ENCODE assay signal across 16 mouse cellular contexts in the genomic region with DNA sequence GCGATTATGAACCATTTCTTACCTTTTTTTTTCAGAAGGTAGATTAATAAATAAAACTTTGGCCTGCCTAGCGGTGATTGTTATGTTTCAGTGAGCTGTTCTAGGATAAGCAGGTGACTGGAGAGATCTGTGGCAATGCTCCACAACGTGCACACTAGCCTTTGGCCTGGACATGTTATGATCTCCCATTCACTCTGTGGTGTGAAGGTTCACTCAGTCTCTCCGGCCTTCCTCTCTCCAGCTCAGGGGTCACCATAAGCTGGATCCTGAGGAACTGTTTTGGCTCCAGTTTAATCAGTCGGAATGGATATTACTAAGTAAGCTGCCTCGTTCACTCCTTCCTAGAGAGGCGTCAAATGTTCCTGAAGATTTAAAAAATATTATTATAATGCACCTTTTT.
DNase-seq lines count a peak whose midpoint lies in the region; ATAC-seq and TF ChIP-seq lines count a peak whose summit lies in the region.
"Had no signal": no experiment of that assay in that cellular context is flagged by ENCODE, and none has a peak within 500 bp of the region (broad histone marks: within the 10 kb centered on the region; RNA-seq: fewer than 3 reads in every experiment).

No protein-coding gene starts in this region.

- no peak for TF ChIP-seq EP300 in lung, postnatal 0 days (IDR thresholded peaks at IDR 0.05)

- peak overlapping the region; percentile 71 for H3K27ac ChIP-seq in forebrain, embryonic 16.5 days (ENCODE audit: low read length)
- H3K27ac ChIP-seq in forebrain, embryonic 11.5 days (ENCODE audit: low read depth, low read length), result no peak overlapping the region
- H3K27ac ChIP-seq in kidney, adult 2 months (ENCODE audit: insufficient read depth, low read depth, low read length), result no peak overlapping the region
- H3K27ac ChIP-seq in lung, postnatal 0 days (ENCODE audit: low read length), result peak overlapping the region; percentile 81; the same call in 1 of the 2 replicates
- H3K27ac ChIP-seq in neural tube, embryonic 15.5 days (replicated peaks), result 0 out of 2 replicates have a peak overlapping the region, but pooled peaks have one; percentile 33
- H3K27ac ChIP-seq: kidney, postnatal 0 days; limb, embryonic 12.5 days had no signal

- TF ChIP-seq CTCF in kidney, adult 2 months (conservative IDR thresholded peaks at IDR 0.05; ENCODE audit: insufficient read depth, insufficient read length, low read depth, low read length), result no peak
- TF ChIP-seq CTCF in lung, postnatal 0 days (IDR thresholded peaks at IDR 0.05), result no peak

- H3K4me1 ChIP-seq in forebrain, embryonic 16.5 days (replicated peaks; ENCODE audit: control insufficient read depth, insufficient read depth, low read length), result peaks cover 50% of the 10 kb centered on the region
- H3K4me1 ChIP-seq in forebrain, embryonic 11.5 days (replicated peaks; ENCODE audit: control insufficient read depth, insufficient read depth, low read length), result no peaks in the 10 kb centered on the region
- peaks cover 8% of the 10 kb centered on the region; the same call in 1 of the 2 replicates for H3K4me1 ChIP-seq in kidney, adult 2 months (ENCODE audit: control insufficient read depth, insufficient read depth, low read length)
- H3K4me1 ChIP-seq in lung, postnatal 0 days (ENCODE audit: insufficient read depth, low read depth, low read length), result peaks cover 9% of the 10 kb centered on the region; the same call in 1 of the 2 replicates
- H3K4me1 ChIP-seq in neural tube, embryonic 15.5 days, result peaks cover 25% of the 10 kb centered on the region

- ATAC-seq in forebrain, embryonic 16.5 days, result no peak
- ATAC-seq in forebrain, embryonic 11.5 days (replicated peaks; ENCODE audit: low FRiP score), result no peak
- ATAC-seq in lung, postnatal 0 days, result no peak
- no peak for ATAC-seq in neural tube, embryonic 15.5 days (ENCODE audit: low FRiP score)
- ATAC-seq in inflammation-experienced regulatory T-cells, adult 6 months, result no peak
- ATAC-seq: activated CD4-positive, CD25-positive, alpha-beta regulatory T cell, adult 4 months had no signal

- no peaks in the 10 kb centered on the region for H3K27me3 ChIP-seq in forebrain, embryonic 16.5 days (replicated peaks; ENCODE audit: control insufficient read depth, insufficient read depth, low read length)
- H3K27me3 ChIP-seq in forebrain, embryonic 11.5 days (ENCODE audit: control insufficient read depth, insufficient read depth, low read length), result no peaks in the 10 kb centered on the region
- no peaks in the 10 kb centered on the region for H3K27me3 ChIP-seq in kidney, adult 2 months (replicated peaks; ENCODE audit: control insufficient read depth, insufficient read depth, low read length)
- no peaks in the 10 kb centered on the region for H3K27me3 ChIP-seq in lung, postnatal 0 days (replicated peaks; ENCODE audit: insufficient read depth, low read length)
- H3K27me3 ChIP-seq in neural tube, embryonic 15.5 days (replicated peaks), result no peaks in the 10 kb centered on the region
- H3K27me3 ChIP-seq: CH12.LX; limb, embryonic 12.5 days had no signal

- no peak for TF ChIP-seq POLR2A in kidney, adult 2 months (IDR thresholded peaks at IDR 0.05; ENCODE audit: low read depth, low read length)

- H3K9me3 ChIP-seq in forebrain, embryonic 16.5 days (ENCODE audit: control insufficient read depth, low read length), result no peaks in the 10 kb centered on the region
- H3K9me3 ChIP-seq in forebrain, embryonic 11.5 days (ENCODE audit: control insufficient read depth, low read length), result no peaks in the 10 kb centered on the region
- H3K9me3 ChIP-seq in lung, postnatal 0 days (ENCODE audit: low read length), result no peaks in the 10 kb centered on the region
- H3K9me3 ChIP-seq in neural tube, embryonic 15.5 days (replicated peaks), result no peaks in the 10 kb centered on the region
- H3K9me3 ChIP-seq: limb, embryonic 12.5 days had no signal

- no peak for DNase-seq in forebrain, embryonic 11.5 days (ENCODE audit: low spot score)
- DNase-seq in kidney, adult 2 months, result peak; percentile 81
- DNase-seq in kidney, postnatal 10 days, result no peak
- no peak for DNase-seq in lung, postnatal 0 days (ENCODE audit: low spot score)
- no peak for DNase-seq in lung, postnatal 10 days
- DNase-seq: cerebellum, adult 9-11 months; gastrocnemius, postnatal 14 days; heart, postnatal 36 days; lung, postnatal 14 days had no signal

- H3K4me2 ChIP-seq in forebrain, embryonic 16.5 days (ENCODE audit: low read length), result no peak overlapping the region
- H3K4me2 ChIP-seq in forebrain, embryonic 11.5 days (ENCODE audit: low read depth, low read length, severe bottlenecking), result no peak overlapping the region
- H3K4me2 ChIP-seq in lung, postnatal 0 days (replicated peaks; ENCODE audit: low read depth, low read length), result no peak overlapping the region
- H3K4me2 ChIP-seq in neural tube, embryonic 15.5 days, result no peak overlapping the region
- H3K4me2 ChIP-seq: limb, embryonic 12.5 days had no signal

- WGBS in forebrain, embryonic 16.5 days, result 69% methylated on average over 7 of the region's 7 CpGs
- 92% methylated on average over 7 of the region's 7 CpGs for WGBS in forebrain, embryonic 11.5 days
- 73% methylated on average over 7 of the region's 7 CpGs for WGBS in kidney, adult 2 months
- WGBS in lung, postnatal 0 days, result 77% methylated on average over 7 of the region's 7 CpGs
- WGBS in neural tube, embryonic 15.5 days, result 83% methylated on average over 7 of the region's 7 CpGs

- no peak overlapping the region for H3K4me3 ChIP-seq in forebrain, embryonic 16.5 days (replicated peaks; ENCODE audit: low read length)
- H3K4me3 ChIP-seq in forebrain, embryonic 11.5 days (ENCODE audit: low read depth, low read length), result no peak overlapping the region
- H3K4me3 ChIP-seq in kidney, adult 2 months (ENCODE audit: insufficient read depth, low read depth, low read length), result no peak overlapping the region
- H3K4me3 ChIP-seq in lung, postnatal 0 days (ENCODE audit: low read depth, low read length), result no peak overlapping the region
- no peak overlapping the region for H3K4me3 ChIP-seq in neural tube, embryonic 15.5 days (replicated peaks)
- H3K4me3 ChIP-seq: limb, embryonic 12.5 days had no signal

- no peaks in the 10 kb centered on the region for H3K36me3 ChIP-seq in forebrain, embryonic 16.5 days (ENCODE audit: control insufficient read depth, insufficient read depth)
- H3K36me3 ChIP-seq in forebrain, embryonic 11.5 days (ENCODE audit: control insufficient read depth, insufficient read depth, low read length), result no peaks in the 10 kb centered on the region
- no peaks in the 10 kb centered on the region for H3K36me3 ChIP-seq in kidney, adult 2 months (ENCODE audit: control insufficient read depth, insufficient read depth, low read length)
- H3K36me3 ChIP-seq in lung, postnatal 0 days (ENCODE audit: insufficient read depth, low read length), result no peaks in the 10 kb centered on the region
- H3K36me3 ChIP-seq in neural tube, embryonic 15.5 days, result no peaks in the 10 kb centered on the region

- H3K9ac ChIP-seq in forebrain, embryonic 16.5 days (replicated peaks; ENCODE audit: low read depth, low read length), result no peak overlapping the region
- no peak overlapping the region for H3K9ac ChIP-seq in forebrain, embryonic 11.5 days (ENCODE audit: low read length)
- no peak overlapping the region for H3K9ac ChIP-seq in lung, postnatal 0 days (replicated peaks; ENCODE audit: low read depth)
- H3K9ac ChIP-seq in neural tube, embryonic 15.5 days (replicated peaks), result no peak overlapping the region
- H3K9ac ChIP-seq: limb, embryonic 12.5 days had no signal

Comparison
In these comparisons a context has a peak if more than half of its experiments do, and no peak if none do; other contexts are left out.
1. H3K27ac ChIP-seq: peak in forebrain, embryonic 16.5 days (single experiment), lung, postnatal 0 days (single experiment) and neural tube, embryonic 15.5 days (single experiment); none in forebrain, embryonic 11.5 days (single experiment) and kidney, adult 2 months (single experiment).